Mouse (Mus musculus) kidney, adult 2 months (tissue): Measurements from ENCODE around the gene Phlpp1.

Experiments used
- CTCF ChIP-seq: fragments of 200-500 bp; conservative IDR thresholded peaks from 2 replicates; pipeline ENCODE4 v1.5.1; 2011; ENCODE audit warnings: low read depth, mild to moderate bottlenecking, control low read depth, low read length, moderate library complexity, mixed read lengths; ENCODE audit not compliant: insufficient read depth, insufficient read length
- POLR2A ChIP-seq: fragments of 200-500 bp; IDR thresholded peaks from one replicate; pipeline ENCODE4 v1.6.1; 2011; ENCODE audit warnings: low read depth, low read length, control low read depth

DNA sequence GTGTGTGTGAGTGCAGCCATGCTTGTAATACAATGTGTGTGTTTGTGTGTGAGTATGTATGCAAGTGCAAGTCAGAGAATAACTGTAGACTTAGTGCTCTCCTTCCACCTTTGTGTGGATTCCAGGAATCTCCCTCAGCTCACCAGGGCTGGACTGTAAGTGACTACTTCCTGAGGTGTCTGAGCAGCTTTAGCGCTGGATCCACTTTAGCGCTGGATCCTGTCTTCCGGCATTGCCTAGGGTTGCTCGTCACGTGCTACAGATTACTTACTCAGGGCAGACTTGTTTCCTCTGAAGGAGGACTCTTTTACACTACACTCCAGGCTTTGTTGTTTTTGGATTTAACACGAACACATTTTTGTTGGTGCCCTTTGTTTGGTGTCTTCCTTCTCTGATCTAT, 48.9 kb downstream of the Phlpp1 start:
- no peak for TF ChIP-seq CTCF
- TF ChIP-seq POLR2A, result no peak
